In the genomic region with DNA sequence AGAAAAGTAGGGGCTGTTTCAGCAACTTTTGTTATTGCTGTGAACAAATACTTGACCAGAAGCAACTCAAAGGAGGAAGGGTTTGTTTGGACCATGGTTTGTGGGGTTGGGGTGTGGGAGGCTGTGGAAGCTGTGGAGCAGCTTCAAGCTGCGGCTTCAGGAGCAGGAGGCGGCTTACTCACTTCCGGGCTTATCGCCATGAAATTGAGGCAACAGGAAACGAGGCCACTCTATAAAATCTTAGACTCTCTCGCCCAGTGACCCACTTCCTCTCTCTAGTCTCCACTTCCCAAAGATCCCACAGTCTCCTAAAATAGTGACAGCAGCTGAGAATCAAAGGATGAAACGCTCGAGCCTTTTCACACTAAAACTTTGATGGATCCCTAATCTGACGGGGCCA, we compare ENCODE assay signal across 10 mouse cellular contexts. TPM values are rescaled to one million over a fixed set of nuclear protein-coding genes. Genes with fewer than 3 reads are reported as not detected.
DNase-seq lines count a peak whose midpoint lies in the region; ATAC-seq and TF ChIP-seq lines count a peak whose summit lies in the region.
"Had no signal": no experiment of that assay in that cellular context is flagged by ENCODE, and none has a peak within 500 bp of the region (broad histone marks: within the 10 kb centered on the region; RNA-seq: fewer than 3 reads in every experiment).

No protein-coding gene starts in this region.

- peak overlapping the region; percentile 34 for H3K4me3 ChIP-seq in gastrocnemius, adult 2 months
- no peak overlapping the region for H3K4me3 ChIP-seq in liver, adult 2 months (ENCODE audit: insufficient read depth, low read depth, low read length)
- H3K4me3 ChIP-seq in forebrain, embryonic 15.5 days = no peak overlapping the region
- H3K4me3 ChIP-seq in midbrain, embryonic 13.5 days (replicated peaks) = no peak overlapping the region
- H3K4me3 ChIP-seq: neural tube, embryonic 13.5 days had no signal

- ATAC-seq in forebrain, embryonic 15.5 days (replicated peaks) = no peak
- ATAC-seq in midbrain, embryonic 13.5 days = no peak

- H3K4me2 ChIP-seq in forebrain, embryonic 15.5 days (replicated peaks) = no peak overlapping the region
- H3K4me2 ChIP-seq in midbrain, embryonic 13.5 days (replicated peaks) = no peak overlapping the region
- H3K4me2 ChIP-seq: neural tube, embryonic 13.5 days had no signal

- H3K27ac ChIP-seq in gastrocnemius, adult 2 months = no peak overlapping the region
- H3K27ac ChIP-seq in liver, adult 2 months (replicated peaks; ENCODE audit: insufficient read depth, low read depth, low read length) = no peak overlapping the region
- no peak overlapping the region for H3K27ac ChIP-seq in forebrain, embryonic 15.5 days (replicated peaks)
- H3K27ac ChIP-seq in midbrain, embryonic 13.5 days = no peak overlapping the region
- H3K27ac ChIP-seq: neural tube, embryonic 13.5 days had no signal

- intact Hi-C loops in gastrocnemius, adult 2 months (cut with DNase I) = no loop called here

- H3K27me3 ChIP-seq in liver, adult 2 months (ENCODE audit: control insufficient read depth, insufficient read depth, low read length) = no peaks in the 10 kb centered on the region
- no peaks in the 10 kb centered on the region for H3K27me3 ChIP-seq in forebrain, embryonic 15.5 days
- H3K27me3 ChIP-seq in midbrain, embryonic 13.5 days = no peaks in the 10 kb centered on the region
- H3K27me3 ChIP-seq: neural tube, embryonic 13.5 days had no signal

- no peaks in the 10 kb centered on the region for H3K4me1 ChIP-seq in liver, adult 2 months (ENCODE audit: control insufficient read depth, insufficient read depth, low read length)
- H3K4me1 ChIP-seq in forebrain, embryonic 15.5 days = no peaks in the 10 kb centered on the region
- H3K4me1 ChIP-seq in midbrain, embryonic 13.5 days (replicated peaks) = no peaks in the 10 kb centered on the region

- H3K36me3 ChIP-seq in liver, adult 2 months (ENCODE audit: control insufficient read depth, insufficient read depth, low read length) = no peaks in the 10 kb centered on the region
- no peaks in the 10 kb centered on the region for H3K36me3 ChIP-seq in forebrain, embryonic 15.5 days
- H3K36me3 ChIP-seq in midbrain, embryonic 13.5 days = no peaks in the 10 kb centered on the region
- H3K36me3 ChIP-seq: neural tube, embryonic 13.5 days had no signal

- H3K79me2 ChIP-seq in liver, adult 2 months (ENCODE audit: control insufficient read depth, insufficient read depth, low read length) = no peaks in the 10 kb centered on the region

- TF ChIP-seq POLR2A in liver, adult 2 months (IDR thresholded peaks at IDR 0.05; ENCODE audit: extremely low read depth, insufficient read depth, low read length) = no peak

- TF ChIP-seq CTCF in gastrocnemius, adult 2 months (IDR thresholded peaks at IDR 0.05) = no peak
- TF ChIP-seq CTCF in liver, adult 2 months (IDR thresholded peaks at IDR 0.05; ENCODE audit: low read depth, low read length) = no peak

- no peaks in the 10 kb centered on the region for H3K9me3 ChIP-seq in forebrain, embryonic 15.5 days
- no peaks in the 10 kb centered on the region for H3K9me3 ChIP-seq in midbrain, embryonic 13.5 days
- H3K9me3 ChIP-seq: neural tube, embryonic 13.5 days had no signal

- DNase-seq in gastrocnemius, adult 2 months = peak; percentile 29
- no peak for DNase-seq in gastrocnemius, adult 8-10 months (ENCODE audit: low spot score in 2 of 2)
- DNase-seq in 416B (ENCODE audit: low read depth) = peak; percentile 89
- DNase-seq in c-Kit-positive CD71-negative TER-119-negative erythroid progenitor cells, embryonic 14.5 days (ENCODE audit: low read depth) = peak; percentile 14
- peak; percentile 10 for DNase-seq in liver, adult 2 months (ENCODE audit: extremely low read depth, low read depth, low spot score)
- DNase-seq in right cerebral cortex, postnatal 10 days (ENCODE audit: low spot score in 2 of 2) = peak; percentile 40 to 41

- 60% methylated on average over 9 of the region's 9 CpGs for WGBS in liver, adult 2 months
- 77% methylated on average over 9 of the region's 9 CpGs for WGBS in forebrain, embryonic 15.5 days
- 78% methylated on average over 9 of the region's 9 CpGs for WGBS in midbrain, embryonic 13.5 days

- H3K9ac ChIP-seq in liver, adult 2 months (ENCODE audit: low read depth, low read length) = no peak overlapping the region
- H3K9ac ChIP-seq in forebrain, embryonic 15.5 days (replicated peaks) = no peak overlapping the region
- no peak overlapping the region for H3K9ac ChIP-seq in midbrain, embryonic 13.5 days (replicated peaks)
- H3K9ac ChIP-seq: neural tube, embryonic 13.5 days had no signal

RNA-seq across cellular contexts. Expression of gene Gm2310, which starts 7.9 kb away (rescaled TPM):
- not detected for total RNA-seq in gastrocnemius, adult 2 months (2021)
- total RNA-seq in gastrocnemius, adult 8-10 months (2022) = not detected
- total RNA-seq in liver, adult 2 months (2014; rRNA removed) = not detected in 2 replicates
- polyA plus RNA-seq in liver, adult 2 months (2012; rRNA removed) = not detected in 2 replicates
- polyA plus RNA-seq in forebrain, embryonic 15.5 days (2015; fragmentation: Nextera tagmentation; extraction: Ambion mirVana) = not detected in 2 replicates
- polyA plus RNA-seq in midbrain, embryonic 13.5 days (2015; fragmentation: Nextera tagmentation; extraction: Ambion mirVana) = not detected in 2 replicates
- total RNA-seq: ES-E14 had no signal
- polyA plus RNA-seq: neural tube, embryonic 13.5 days had no signal

Comparison
In these comparisons a context has a peak if more than half of its experiments do, and no peak if none do; other contexts are left out.
1. DNase-seq: peak in gastrocnemius, adult 2 months (single experiment), 416B (single experiment), c-Kit-positive CD71-negative TER-119-negative erythroid progenitor cells, embryonic 14.5 days (single experiment), liver, adult 2 months (single experiment) and right cerebral cortex, postnatal 10 days (2 of 2); none in gastrocnemius, adult 8-10 months (0 of 2).